Mouse (Mus musculus) liver, postnatal 0 days (tissue): Measurements from ENCODE around the gene Ap3d1.

Experiments
- CTCF ChIP-seq: sonication (generic); IDR thresholded peaks from 2 replicates; pipeline ENCODE4 v1.5.1; 2016; ENCODE audit warnings: antibody characterized with exemption, low read depth
- EP300 ChIP-seq: IDR thresholded peaks from 2 replicates; pipeline ENCODE4 v1.6.1; 2016; ENCODE audit warnings: antibody characterized with exemption, low read depth, mild to moderate bottlenecking

DNA sequence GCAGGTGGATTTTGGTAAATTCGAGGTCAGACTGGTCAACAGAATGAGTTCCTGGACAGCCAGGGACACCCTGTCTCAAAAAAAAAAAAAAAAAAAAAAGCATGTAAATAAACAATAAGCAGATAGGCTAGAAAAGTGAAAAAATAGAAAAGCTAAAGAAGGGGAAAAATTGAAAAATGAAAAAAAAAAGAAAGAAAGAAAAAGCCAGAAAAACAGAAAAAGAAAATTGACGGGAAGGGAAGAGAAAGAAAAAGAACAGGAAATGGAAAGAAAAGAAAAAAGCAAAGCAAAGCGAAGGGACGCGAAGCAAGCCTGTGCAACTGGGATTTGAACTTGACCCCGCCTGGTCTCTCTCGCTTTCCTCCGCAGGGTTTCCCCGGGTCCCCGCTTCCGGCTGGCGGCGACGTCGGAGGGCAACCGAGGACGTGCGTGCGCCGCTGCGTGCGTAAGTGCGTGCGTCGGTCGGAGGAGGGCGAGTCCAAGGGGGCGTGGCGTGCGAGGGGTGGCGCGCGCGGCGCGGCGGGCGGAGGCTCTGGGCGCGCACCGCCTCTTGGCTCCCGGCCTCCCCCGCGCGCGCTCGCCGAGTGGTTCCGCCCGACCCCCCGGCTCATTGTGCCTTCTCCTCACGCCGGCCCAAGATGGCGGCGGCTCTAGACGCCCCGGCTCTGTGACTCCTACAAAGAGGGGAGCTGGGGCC, 12.7 kb upstream of the Ap3d1 start, which contains the start of gene Dot1l:
- no peak for TF ChIP-seq CTCF
- TF ChIP-seq EP300 = no peak
